Comparison of ENCODE assay signal across 8 mouse cellular contexts in genomic region chr6:39493129-39493714, GRCm38 (mm10).
DNase-seq lines count a peak whose midpoint lies in the region; ATAC-seq and TF ChIP-seq lines count a peak whose summit lies in the region.

No protein-coding gene starts in this region.

- no peak for TF ChIP-seq EP300 in liver, postnatal 0 days (IDR thresholded peaks at IDR 0.05; ENCODE audit: low read depth)

- ATAC-seq in liver, postnatal 0 days = peak; percentile 56
- ATAC-seq in liver, embryonic 12.5 days = no peak
- ATAC-seq in midbrain, embryonic 14.5 days (ENCODE audit: low FRiP score, low TSS enrichment) = peak; percentile 53; the same call in 1 of the 2 replicates

- no peak overlapping the region for H3K4me2 ChIP-seq in liver, postnatal 0 days (ENCODE audit: low read depth, low read length)
- no peak overlapping the region for H3K4me2 ChIP-seq in liver, embryonic 12.5 days
- no peak overlapping the region for H3K4me2 ChIP-seq in midbrain, embryonic 14.5 days (ENCODE audit: low read length)

- WGBS in liver, postnatal 0 days (ENCODE audit: insufficient replicate concordance) = 62% methylated on average over 12 of the region's 12 CpGs
- WGBS in liver, embryonic 12.5 days (ENCODE audit: insufficient replicate concordance) = 69% methylated on average over 12 of the region's 12 CpGs
- whole genome bisulfite sequencing in midbrain, embryonic 14.5 days = 68% methylated on average over 12 of the region's 12 CpGs

- H3K27ac ChIP-seq in liver, postnatal 0 days (ENCODE audit: low read depth) = no peak overlapping the region
- H3K27ac ChIP-seq in liver, embryonic 12.5 days = no peak overlapping the region
- H3K27ac ChIP-seq in midbrain, embryonic 14.5 days (replicated peaks; ENCODE audit: low read depth, low read length) = peak overlapping the region; percentile 55; the same call in 1 of the 2 replicates

- no peak overlapping the region for H3K9ac ChIP-seq in liver, postnatal 0 days (replicated peaks)
- H3K9ac ChIP-seq in liver, embryonic 12.5 days = no peak overlapping the region
- no peak overlapping the region for H3K9ac ChIP-seq in midbrain, embryonic 14.5 days (replicated peaks; ENCODE audit: low read length)

- H3K4me1 ChIP-seq in liver, postnatal 0 days (ENCODE audit: insufficient read depth) = no peaks in the 10 kb centered on the region
- 0 out of 2 replicates have a peak, but pooled peaks cover 5% of the 10 kb centered on the region for H3K4me1 ChIP-seq in liver, embryonic 12.5 days
- no peaks in the 10 kb centered on the region for H3K4me1 ChIP-seq in midbrain, embryonic 14.5 days (ENCODE audit: control insufficient read depth, insufficient read depth, low read length)

- H3K4me3 ChIP-seq in liver, postnatal 0 days (ENCODE audit: low read depth, low read length) = no peak overlapping the region
- H3K4me3 ChIP-seq in liver, embryonic 12.5 days = no peak overlapping the region
- H3K4me3 ChIP-seq in midbrain, embryonic 14.5 days (replicated peaks; ENCODE audit: low read depth, low read length) = no peak overlapping the region

- peak; percentile 27 for DNase-seq in liver, postnatal 0 days
- peak; percentile 32 to 43 for DNase-seq in adrenal gland, postnatal 36 days
- DNase-seq in gastrocnemius, postnatal 25 days = peak; percentile 56
- DNase-seq in layer of hippocampus, adult 9-10 months (ENCODE audit: low spot score) = peak; percentile 61
- peak; percentile 81 for DNase-seq in midbrain, embryonic 14.5 days
- DNase-seq in cerebellum, adult 18-20 months = no peak
- no peak for DNase-seq in natural killer cell, adult 2 months (ENCODE audit: low spot score in 2 of 2)

- H3K27me3 ChIP-seq in liver, postnatal 0 days (ENCODE audit: insufficient read depth, low read length) = no peaks in the 10 kb centered on the region
- H3K27me3 ChIP-seq in liver, embryonic 12.5 days (replicated peaks) = no peaks in the 10 kb centered on the region
- H3K27me3 ChIP-seq in midbrain, embryonic 14.5 days (ENCODE audit: control insufficient read depth, insufficient read depth, low read length) = no peaks in the 10 kb centered on the region

- TF ChIP-seq CTCF in liver, postnatal 0 days (IDR thresholded peaks at IDR 0.05; ENCODE audit: low read depth) = no peak

- H3K9me3 ChIP-seq in liver, postnatal 0 days (ENCODE audit: low read length) = no peaks in the 10 kb centered on the region
- H3K9me3 ChIP-seq in liver, embryonic 12.5 days (replicated peaks) = no peaks in the 10 kb centered on the region
- no peaks in the 10 kb centered on the region for H3K9me3 ChIP-seq in midbrain, embryonic 14.5 days (ENCODE audit: control insufficient read depth, low read length)

- H3K36me3 ChIP-seq in liver, postnatal 0 days (replicated peaks; ENCODE audit: insufficient read depth, low read length) = no peaks in the 10 kb centered on the region
- peaks cover 18% of the 10 kb centered on the region for H3K36me3 ChIP-seq in liver, embryonic 12.5 days
- peaks cover 68% of the 10 kb centered on the region for H3K36me3 ChIP-seq in midbrain, embryonic 14.5 days (ENCODE audit: control insufficient read depth, insufficient read depth, low read length)

Comparison
In these comparisons a context has a peak if more than half of its experiments do, and no peak if none do; other contexts are left out.
1. DNase-seq: peak in liver, postnatal 0 days (single experiment), adrenal gland, postnatal 36 days (2 of 2), gastrocnemius, postnatal 25 days (single experiment), layer of hippocampus, adult 9-10 months (single experiment) and midbrain, embryonic 14.5 days (single experiment); none in cerebellum, adult 18-20 months (0 of 2) and natural killer cell, adult 2 months (0 of 2).